Mouse (Mus musculus) E14TG2a.4 (cell line): Measurements from ENCODE around the gene Aph1a.

Experiments used
- CTCF ChIP-seq: conservative IDR thresholded peaks from 2 replicates; pipeline ENCODE4 v1.5.1; 2014; ENCODE audit warnings: low read length
- NANOG ChIP-seq: IDR thresholded peaks from 2 replicates; pipeline ENCODE4 v1.6.1; 2014; ENCODE audit warnings: borderline replicate concordance, low read length, mixed read lengths
- POU5F1 ChIP-seq: IDR thresholded peaks from 2 replicates; pipeline ENCODE4 v1.6.1; 2014; ENCODE audit warnings: low read length, borderline replicate concordance

DNA sequence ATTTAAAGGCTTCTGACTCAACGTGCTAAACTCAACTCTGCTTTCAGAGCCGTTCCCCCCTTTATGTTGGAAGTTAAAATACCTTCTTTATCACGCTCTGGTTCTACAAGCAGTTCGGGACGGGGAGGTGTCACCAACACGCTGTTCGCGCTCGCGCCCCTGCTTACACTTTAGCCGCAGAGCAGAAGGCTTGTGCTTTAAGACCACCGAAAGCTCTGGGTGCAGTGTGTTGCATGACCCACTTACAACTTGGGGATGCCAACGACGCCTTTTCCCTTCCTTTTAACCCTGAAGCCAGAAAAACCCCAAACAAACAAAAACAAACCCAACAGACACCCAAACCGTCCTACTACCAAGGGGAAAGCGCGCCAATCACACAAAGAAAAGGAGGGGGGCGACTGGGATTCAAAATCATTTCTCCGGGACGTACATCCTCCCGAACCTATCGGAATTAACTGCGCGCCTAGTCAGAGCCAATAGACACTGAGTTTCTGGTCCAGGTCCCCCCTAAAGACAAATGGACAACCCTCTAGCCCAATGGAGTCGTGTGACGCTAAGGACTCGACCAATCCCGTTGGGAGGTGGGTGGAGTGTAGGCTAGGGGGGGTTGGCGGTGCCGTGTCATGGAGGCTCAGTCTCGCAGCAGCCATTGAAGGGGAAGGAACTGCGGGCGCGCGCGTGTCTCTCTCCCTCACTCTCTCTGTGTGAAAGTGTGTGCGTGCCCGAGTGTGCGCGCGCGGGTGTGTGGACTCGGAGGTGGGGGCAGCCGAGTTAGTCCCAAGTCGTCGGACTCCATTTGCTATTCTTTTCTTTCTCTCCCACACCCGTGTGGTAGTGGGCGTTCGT is 35.1 kb downstream of the Aph1a start, which contains the start of gene Anp32e:
- TF ChIP-seq CTCF, result no peak
- no peak for TF ChIP-seq NANOG
- TF ChIP-seq POU5F1, result no peak
